Mouse (Mus musculus) midbrain, embryonic 11.5 days (tissue): ENCODE results near the gene Frk. TPM values are rescaled to one million over a fixed set of nuclear protein-coding genes. Genes with fewer than 3 reads are reported as not detected.
"Not testable (repeated sequence)": the region's sequence is repeated elsewhere in the genome, so short reads cannot be mapped to it uniquely, and the experiment has no call there.

Source experiments
- ATAC-seq: fragments of 200-750 bp; cut with Nextera tagmentation; 2 replicates; pipeline ENCODE4 v1.8.0; 2017; ENCODE audit warnings: moderate TSS enrichment, moderate library complexity; ENCODE audit not compliant: low FRiP score
- DNase-seq: peaks from one replicate; pipeline ENCODE4 v3.0.0; 2015; ENCODE audit warnings: low spot score; ENCODE audit errors: missing footprints
- H3K27ac ChIP-seq: fragments of 300-500 bp; sonication (generic); 2 replicates; pipeline ENCODE4 v1.5.1; 2014; ENCODE audit warnings: low read depth, low read length
- H3K27me3 ChIP-seq: fragments of 300-500 bp; sonication (generic); 2 replicates; pipeline ENCODE4 v1.6.1; 2014; ENCODE audit warnings: mild to moderate bottlenecking, low read length, moderate library complexity, mixed read lengths; ENCODE audit not compliant: control insufficient read depth, insufficient read depth
- H3K36me3 ChIP-seq: fragments of 300-500 bp; sonication (generic); 2 replicates; pipeline ENCODE4 v1.6.1; 2014; ENCODE audit warnings: mild to moderate bottlenecking, low read length, moderate library complexity, mixed read lengths; ENCODE audit not compliant: control insufficient read depth, insufficient read depth
- H3K4me1 ChIP-seq: fragments of 300-500 bp; sonication (generic); 2 replicates; pipeline ENCODE4 v1.6.1; 2014; ENCODE audit warnings: low read length; ENCODE audit not compliant: control insufficient read depth, insufficient read depth
- H3K4me2 ChIP-seq: fragments of 300-500 bp; sonication (generic); 2 replicates; pipeline ENCODE4 v1.6.1; 2014; ENCODE audit warnings: mild to moderate bottlenecking, moderate library complexity
- H3K4me3 ChIP-seq: fragments of 300-500 bp; sonication (generic); 2 replicates; pipeline ENCODE4 v1.5.1; 2014; ENCODE audit warnings: low read depth, low read length
- H3K9ac ChIP-seq: fragments of 300-500 bp; sonication (generic); 2 replicates; pipeline ENCODE4 v1.6.1; 2014; ENCODE audit warnings: low read length
- H3K9me3 ChIP-seq: fragments of 300-500 bp; sonication (generic); 2 replicates; pipeline ENCODE4 v1.6.1; 2016; ENCODE audit warnings: low read length; ENCODE audit not compliant: control insufficient read depth
- WGBS: fragments of 180-500 bp; shearing (Covaris S2); extraction: QIAGEN DNeasy Blood & Tissue Kit; methylation state at CpG from one replicate; pipeline ENCODE4 v1.1.7; 2014; 5-methylcytosine and 5-hydroxymethylcytosine counted together
- polyA plus RNA-seq: library from polyadenylated mRNA; unstranded; fragments of >200 nt; fragmentation: Nextera tagmentation; extraction: Ambion mirVana; gene quantifications from 2 replicates; pipeline ENCODE4 v1.2.1, GENCODE M21; 2014

Frk gene
- polyA plus RNA-seq, 1 experiment from 2014 or later = 2.0 TPM

GRCm38 (mm10) chr10:34541717-34542490, 58.7 kb downstream of the Frk start:
- no peak overlapping the region for H3K27ac ChIP-seq
- no peak overlapping the region for H3K4me3 ChIP-seq
- H3K4me2 ChIP-seq = no peak overlapping the region
- no peak for ATAC-seq
- H3K27me3 ChIP-seq = no peaks in the 10 kb centered on the region
- H3K9me3 ChIP-seq = no peaks in the 10 kb centered on the region
- no peak overlapping the region for H3K9ac ChIP-seq
- WGBS = 82% methylated on average over 3 of the region's 3 CpGs
- H3K36me3 ChIP-seq = no peaks in the 10 kb centered on the region
- DNase-seq = no peak
- H3K4me1 ChIP-seq = no peaks in the 10 kb centered on the region

DNA sequence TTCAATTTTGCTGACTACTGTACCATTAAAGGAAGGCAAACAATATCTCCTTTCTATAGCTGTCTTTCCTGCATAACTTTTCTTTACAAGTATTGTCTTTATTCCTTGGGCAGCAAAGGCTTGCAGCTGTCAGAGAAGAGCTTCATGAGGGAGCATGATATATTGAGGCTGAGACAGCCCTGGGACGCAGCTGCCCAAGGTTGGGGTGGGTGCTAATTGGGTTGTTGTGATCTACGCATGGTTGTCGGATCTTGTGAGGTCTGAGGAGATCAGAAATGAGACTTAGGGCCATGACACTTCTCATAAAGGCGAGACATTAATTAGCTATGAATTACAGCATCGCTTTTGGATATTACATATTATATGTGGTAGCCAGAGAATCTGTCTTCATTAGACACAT, 67.4 kb downstream of the Frk start:
- Histone ChIP-seq H3K36me3 (no peaks in the 10 kb centered on the region), H3K4me3 (no peak overlapping the region), H3K9ac (no peak overlapping the region), H3K4me2 (no peak overlapping the region), H3K27me3 (no peaks in the 10 kb centered on the region), H3K4me1 (no peaks in the 10 kb centered on the region), H3K27ac (no peak overlapping the region), H3K9me3 (no peaks in the 10 kb centered on the region)
- no peak for DNase-seq
- 76% methylated on average over 5 of the region's 5 CpGs for WGBS
- peak; percentile 67; the same call in 1 of the 2 replicates for ATAC-seq

- Histone ChIP-seq H3K9me3 (no peaks in the 10 kb centered on the region), H3K36me3 (no peaks in the 10 kb centered on the region), H3K4me3 (no peak overlapping the region), H3K9ac (no peak overlapping the region), H3K27ac (no peak overlapping the region), H3K4me1 (no peaks in the 10 kb centered on the region), H3K27me3 (no peaks in the 10 kb centered on the region), H3K4me2 (no peak overlapping the region)
- ATAC-seq (peak; percentile 61; the same call in 1 of the 2 replicates), DNase-seq (no peak)
- 82% methylated on average over 5 of the region's 5 CpGs for WGBS
These were observed 68.4 kb downstream of the Frk start for GRCm38 (mm10) chr10:34551636-34552035.

DNA sequence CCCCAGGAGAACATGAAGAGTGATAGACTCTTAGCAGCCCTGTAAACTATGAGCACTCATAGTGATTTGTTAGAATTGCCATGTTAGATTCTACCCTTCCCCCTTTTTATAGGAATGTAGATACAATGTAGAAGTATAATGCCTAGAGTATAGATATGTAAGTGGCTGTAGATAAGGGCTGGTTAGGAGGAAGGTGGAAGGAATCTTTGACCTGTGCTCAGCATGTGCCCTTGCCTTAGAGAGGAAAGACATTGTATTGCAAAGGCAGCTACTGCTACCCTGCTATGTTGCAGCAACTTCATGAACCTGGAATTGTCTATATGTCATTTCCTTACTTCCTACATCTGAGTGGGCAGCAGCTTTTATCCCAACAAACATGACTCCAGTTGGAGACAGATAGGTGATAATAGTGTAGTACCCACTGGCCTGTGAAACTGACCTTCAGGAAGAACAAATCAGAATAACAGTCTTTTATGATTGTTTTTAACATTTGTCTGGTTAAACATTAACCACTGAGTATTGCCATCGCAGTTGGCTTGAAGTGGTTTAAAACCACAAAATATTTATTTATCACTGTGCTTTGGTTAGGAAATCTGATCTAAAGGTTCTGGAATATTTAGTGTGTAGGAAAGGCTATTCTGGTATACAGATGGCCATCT, 80.4 kb downstream of the Frk start:
- H3K27ac ChIP-seq = no peak overlapping the region
- H3K27me3 ChIP-seq = no peaks in the 10 kb centered on the region
- H3K4me2 ChIP-seq = no peak overlapping the region
- 92% methylated on average over 1 of the region's 1 CpGs for WGBS
- DNase-seq (no peak), ATAC-seq (no peak)
- H3K4me3 ChIP-seq = no peak overlapping the region
- H3K9me3 ChIP-seq = no peaks in the 10 kb centered on the region
- H3K36me3 ChIP-seq = no peaks in the 10 kb centered on the region
- no peak overlapping the region for H3K9ac ChIP-seq
- no peaks in the 10 kb centered on the region for H3K4me1 ChIP-seq

DNA sequence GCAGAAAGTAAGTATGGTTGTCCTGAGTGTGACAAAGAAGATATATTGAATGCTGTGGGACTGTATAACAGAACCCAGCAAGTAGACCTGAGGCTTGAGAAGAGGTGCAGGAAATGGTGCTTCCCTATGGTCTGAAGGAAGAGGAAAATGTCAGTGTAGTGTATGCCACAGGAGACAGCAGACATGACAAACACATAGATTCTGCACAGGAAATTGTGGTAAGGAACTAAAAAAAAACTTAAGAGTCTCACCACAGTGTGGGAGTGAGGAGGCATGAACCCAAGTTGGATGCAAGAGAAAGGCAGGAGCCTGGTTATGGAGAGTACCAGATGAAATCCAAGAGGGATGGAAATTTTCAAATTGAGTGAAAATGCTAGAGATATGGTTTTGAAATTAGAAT, 132.3 kb downstream of the Frk start:
- no peak for DNase-seq
- H3K4me1 ChIP-seq = no peaks in the 10 kb centered on the region
- H3K4me2 ChIP-seq = no peak overlapping the region
- H3K27ac ChIP-seq = no peak overlapping the region
- no peaks in the 10 kb centered on the region for H3K27me3 ChIP-seq
- no peaks in the 10 kb centered on the region for H3K9me3 ChIP-seq
- no peaks in the 10 kb centered on the region for H3K36me3 ChIP-seq
- H3K9ac ChIP-seq = no peak overlapping the region
- no peak for ATAC-seq
- H3K4me3 ChIP-seq = no peak overlapping the region

- Histone ChIP-seq H3K27ac (no peak overlapping the region), H3K9me3 (no peaks in the 10 kb centered on the region), H3K36me3 (no peaks in the 10 kb centered on the region), H3K4me2 (no peak overlapping the region), H3K27me3 (no peaks in the 10 kb centered on the region), H3K4me3 (no peak overlapping the region), H3K4me1 (no peaks in the 10 kb centered on the region), H3K9ac (no peak overlapping the region)
- no peak for ATAC-seq
- no peak for DNase-seq
- 67% methylated on average over 2 of the region's 2 CpGs for WGBS
These were observed 134.0 kb downstream of the Frk start for GRCm38 (mm10) chr10:34617216-34617615.

DNA sequence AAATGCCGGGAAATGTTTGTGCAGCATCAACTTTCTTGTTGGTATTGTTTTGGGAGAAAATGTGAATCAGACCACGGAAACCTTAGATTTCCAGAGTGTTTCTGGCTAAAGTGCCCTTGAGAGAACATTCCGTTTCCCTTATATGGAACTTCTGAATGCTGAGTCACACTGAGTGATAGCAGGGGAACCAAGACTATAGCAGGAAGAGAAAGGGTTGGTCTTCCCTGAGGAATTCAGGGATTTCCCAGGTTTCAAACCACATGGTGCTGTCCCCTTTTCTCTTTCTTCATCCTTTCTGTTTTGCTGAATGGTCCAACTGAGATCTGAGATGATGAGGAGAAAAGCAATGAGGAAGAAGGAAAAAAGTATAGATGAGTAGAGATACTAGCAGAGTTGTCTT, 135.3 kb downstream of the Frk start:
- Histone ChIP-seq H3K9ac (no peak overlapping the region), H3K4me1 (no peaks in the 10 kb centered on the region), H3K27ac (no peak overlapping the region), H3K36me3 (no peaks in the 10 kb centered on the region), H3K4me2 (no peak overlapping the region), H3K27me3 (no peaks in the 10 kb centered on the region), H3K9me3 (no peaks in the 10 kb centered on the region), H3K4me3 (no peak overlapping the region)
- ATAC-seq = no peak
- DNase-seq = no peak
- 70% methylated on average over 3 of the region's 3 CpGs for WGBS

GRCm38 (mm10) chr10:34620540-34620939, 137.3 kb downstream of the Frk start:
- H3K9ac ChIP-seq, H3K27me3 ChIP-seq: not testable (repeated sequence)
- 87% methylated on average over 8 of the region's 8 CpGs for WGBS

DNA sequence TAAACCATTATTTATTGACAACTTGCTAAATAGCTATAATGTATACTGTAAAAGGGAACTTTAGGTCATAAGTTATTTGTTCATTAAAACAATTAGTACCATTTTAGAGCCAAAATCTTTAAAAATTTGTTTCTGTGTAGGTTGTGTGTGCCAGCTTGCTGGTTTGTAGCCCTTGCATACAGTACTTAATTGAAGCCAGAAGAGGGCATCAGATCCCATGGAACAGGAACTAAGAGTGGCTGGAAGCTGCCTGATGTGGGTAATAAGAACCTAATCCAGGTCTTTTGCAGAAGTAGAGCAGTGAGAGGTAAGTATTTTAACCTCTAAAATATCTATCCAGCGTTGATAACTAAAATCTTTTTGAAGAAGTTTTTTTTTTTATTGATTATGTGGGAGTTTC, 155.0 kb downstream of the Frk start:
- H3K4me3 ChIP-seq = no peak overlapping the region
- no peak overlapping the region for H3K27ac ChIP-seq
- ATAC-seq (no peak), DNase-seq (no peak)
- no peak overlapping the region for H3K9ac ChIP-seq
- H3K36me3 ChIP-seq = no peaks in the 10 kb centered on the region
- no peak overlapping the region for H3K4me2 ChIP-seq
- 63% methylated on average over 1 of the region's 1 CpGs for WGBS
- H3K27me3 ChIP-seq = no peaks in the 10 kb centered on the region
- H3K4me1 ChIP-seq = no peaks in the 10 kb centered on the region
- H3K9me3 ChIP-seq = no peaks in the 10 kb centered on the region

More at GRCm38 (mm10) chr10:34620540-34620939, 137.3 kb downstream of the Frk start:
- H3K9me3 ChIP-seq, DNase-seq, H3K36me3 ChIP-seq, H3K4me2 ChIP-seq, H3K27ac ChIP-seq, H3K4me1 ChIP-seq, H3K4me3 ChIP-seq, ATAC-seq: not testable (repeated sequence)
